Mouse (Mus musculus): ENCODE measurements at regions not wholly inside any gene's neighbourhood (a gene's known extent, or its start where the extent isn't known, plus 50 kb on each side); places are given as distances from the start of the nearest gene placed in this dataset.

- TF ChIP-seq POLR2AphosphoS2 (IDR thresholded peaks at IDR 0.05; ENCODE audit: low read length) (no peak), RCOR1 (IDR thresholded peaks at IDR 0.05; ENCODE audit: low read depth, low read length) (no peak), CHD1 (IDR thresholded peaks at IDR 0.05; ENCODE audit: low read depth, low read length) (no peak), POLR2A (IDR thresholded peaks at IDR 0.05; ENCODE audit: control insufficient read depth in 1 of 2, insufficient read depth in 1 of 2, low read depth in 1 of 2, low read length in 2 of 2, poor library complexity in 1 of 2) (no peak), MAFK (IDR thresholded peaks at IDR 0.05; ENCODE audit: borderline replicate concordance, low read depth, low read length) (no peak), CTCF (IDR thresholded peaks at IDR 0.05 in 2 of 3, conservative IDR thresholded peaks at IDR 0.05 in 1 of 3; ENCODE audit: control insufficient read depth in 1 of 3, insufficient read depth in 1 of 3, low read depth in 2 of 3, low read length in 3 of 3, poor library complexity in 1 of 3, severe bottlenecking in 1 of 3) (no peak), NRF1 (IDR thresholded peaks at IDR 0.05; ENCODE audit: insufficient read depth, low read depth, low read length, poor library complexity, severe bottlenecking) (no peak), MEF2A (IDR thresholded peaks at IDR 0.05; ENCODE audit: extremely low read depth, insufficient replicate concordance, low read depth, low read length, poor library complexity, severe bottlenecking) (no peak)
These were observed 1150.6 kb upstream of the Manea start for GRCm38 (mm10) chr4:27497274-27497673.
